17 mouse cellular contexts compared by ENCODE assay signal in the genomic region with DNA sequence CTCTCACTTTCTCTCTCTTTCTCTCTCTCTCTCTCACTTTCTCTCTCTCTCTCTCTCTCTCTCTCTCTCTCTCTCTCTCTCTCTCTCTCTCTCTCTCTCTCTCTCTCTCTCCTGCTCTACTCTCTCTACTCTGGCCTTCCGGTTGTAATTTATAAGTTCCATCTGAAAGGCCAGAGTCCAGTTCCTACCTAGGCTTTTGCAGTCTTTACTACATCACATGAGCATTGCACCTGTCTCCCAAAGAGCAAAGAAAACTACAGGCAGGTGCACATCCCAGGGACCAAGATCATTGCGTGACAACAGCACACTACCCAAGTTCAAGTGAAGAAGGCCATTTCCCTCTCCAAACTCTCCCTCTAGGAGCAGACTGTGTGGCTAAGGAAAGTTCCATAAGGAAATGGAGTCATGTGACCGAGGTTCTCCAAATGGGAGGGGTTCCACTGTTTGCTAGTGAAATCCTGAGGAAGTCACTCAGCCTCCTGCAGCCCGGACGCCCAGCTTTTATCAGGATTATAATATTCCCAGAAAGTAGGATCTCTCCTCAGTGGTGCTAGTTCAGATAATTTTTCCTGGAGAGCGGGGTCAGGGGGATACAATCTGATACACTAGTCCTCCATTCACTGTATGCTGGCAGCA.
DNase-seq lines count a peak whose midpoint lies in the region; ATAC-seq and TF ChIP-seq lines count a peak whose summit lies in the region.
"Had no signal": no experiment of that assay in that cellular context is flagged by ENCODE, and none has a peak within 500 bp of the region (broad histone marks: within the 10 kb centered on the region; RNA-seq: fewer than 3 reads in every experiment).

No protein-coding gene starts in this region.

- no peak overlapping the region for H3K4me3 ChIP-seq in heart, adult 2 months
- H3K4me3 ChIP-seq in heart, embryonic 11.5 days (ENCODE audit: low read depth, low read length), result no peak overlapping the region
- no peak overlapping the region for H3K4me3 ChIP-seq in lung, embryonic 15.5 days
- H3K4me3 ChIP-seq in intestine, embryonic 15.5 days (replicated peaks), result no peak overlapping the region
- no peak overlapping the region for H3K4me3 ChIP-seq in stomach, embryonic 15.5 days (replicated peaks)
- H3K4me3 ChIP-seq: embryonic facial prominence, embryonic 10.5 days; forebrain, embryonic 13.5 days; kidney, embryonic 15.5 days; midbrain, embryonic 13.5 days had no signal

- TF ChIP-seq CTCF in heart, adult 2 months (IDR thresholded peaks at IDR 0.05), result no peak

- DNase-seq in heart, adult 2 months, result no peak
- DNase-seq in lung, postnatal 14 days, result no peak
- no peak for DNase-seq in kidney, adult 8-10 months
- DNase-seq in cerebellum, postnatal 25 days, result no peak
- DNase-seq: gastrocnemius, postnatal 36 days; spleen, adult 18-20 months; thymus, adult 2 months had no signal

- no peaks in the 10 kb centered on the region for H3K9me3 ChIP-seq in heart, embryonic 11.5 days (replicated peaks; ENCODE audit: control insufficient read depth, low read length)
- H3K9me3 ChIP-seq in lung, embryonic 15.5 days, result no peaks in the 10 kb centered on the region
- no peaks in the 10 kb centered on the region for H3K9me3 ChIP-seq in intestine, embryonic 15.5 days
- H3K9me3 ChIP-seq in stomach, embryonic 15.5 days, result no peaks in the 10 kb centered on the region
- H3K9me3 ChIP-seq: embryonic facial prominence, embryonic 10.5 days; forebrain, embryonic 13.5 days; kidney, embryonic 15.5 days; midbrain, embryonic 13.5 days had no signal

- H3K36me3 ChIP-seq in heart, adult 2 months (ENCODE audit: control insufficient read depth, insufficient read depth, low read length), result peaks cover 9% of the 10 kb centered on the region
- H3K36me3 ChIP-seq in heart, embryonic 11.5 days (ENCODE audit: control insufficient read depth, insufficient read depth, low read length), result no peaks in the 10 kb centered on the region
- no peaks in the 10 kb centered on the region for H3K36me3 ChIP-seq in lung, embryonic 15.5 days
- H3K36me3 ChIP-seq in intestine, embryonic 15.5 days, result no peaks in the 10 kb centered on the region
- no peaks in the 10 kb centered on the region for H3K36me3 ChIP-seq in stomach, embryonic 15.5 days
- H3K36me3 ChIP-seq: embryonic facial prominence, embryonic 10.5 days; kidney, embryonic 15.5 days; midbrain, embryonic 13.5 days had no signal

- TF ChIP-seq EP300 in heart, adult 2 months (IDR thresholded peaks at IDR 0.05; ENCODE audit: insufficient read depth, low read depth, low read length), result no peak

- H3K27me3 ChIP-seq in heart, adult 2 months (ENCODE audit: control insufficient read depth, insufficient read depth, low read length), result no peaks in the 10 kb centered on the region
- H3K27me3 ChIP-seq in heart, embryonic 11.5 days (ENCODE audit: control insufficient read depth, insufficient read depth, low read length), result no peaks in the 10 kb centered on the region
- no peaks in the 10 kb centered on the region for H3K27me3 ChIP-seq in lung, embryonic 15.5 days
- no peaks in the 10 kb centered on the region for H3K27me3 ChIP-seq in intestine, embryonic 15.5 days (replicated peaks)
- H3K27me3 ChIP-seq in stomach, embryonic 15.5 days (replicated peaks), result no peaks in the 10 kb centered on the region
- H3K27me3 ChIP-seq: CH12.LX; forebrain, embryonic 13.5 days; kidney, embryonic 15.5 days; midbrain, embryonic 13.5 days had no signal

- TF ChIP-seq POLR2A in heart, adult 2 months (IDR thresholded peaks at IDR 0.05; ENCODE audit: insufficient read depth, low read depth, low read length), result no peak

- H3K79me2 ChIP-seq in heart, adult 2 months (replicated peaks; ENCODE audit: control insufficient read depth, insufficient read depth, low read length), result peaks cover 8% of the 10 kb centered on the region

- peaks cover 18% of the 10 kb centered on the region for H3K4me1 ChIP-seq in heart, adult 2 months (ENCODE audit: control insufficient read depth, insufficient read depth, low read length)
- 0 out of 2 replicates have a peak, but pooled peaks cover 3% of the 10 kb centered on the region for H3K4me1 ChIP-seq in heart, embryonic 11.5 days (ENCODE audit: control insufficient read depth, insufficient read depth, low read length)
- peaks cover 51% of the 10 kb centered on the region for H3K4me1 ChIP-seq in lung, embryonic 15.5 days
- peaks cover 7% of the 10 kb centered on the region; the same call in 1 of the 2 replicates for H3K4me1 ChIP-seq in intestine, embryonic 15.5 days (replicated peaks)
- H3K4me1 ChIP-seq in stomach, embryonic 15.5 days, result peaks cover 15% of the 10 kb centered on the region

- H3K4me2 ChIP-seq in heart, embryonic 11.5 days, result no peak overlapping the region
- H3K4me2 ChIP-seq in lung, embryonic 15.5 days, result no peak overlapping the region
- H3K4me2 ChIP-seq in intestine, embryonic 15.5 days (replicated peaks), result no peak overlapping the region; the same call in 1 of the 2 replicates
- H3K4me2 ChIP-seq in stomach, embryonic 15.5 days, result no peak overlapping the region
- H3K4me2 ChIP-seq: forebrain, embryonic 13.5 days; kidney, embryonic 15.5 days; midbrain, embryonic 13.5 days had no signal

- peak overlapping the region; percentile 74 for H3K27ac ChIP-seq in heart, adult 2 months
- H3K27ac ChIP-seq in heart, embryonic 11.5 days (ENCODE audit: low read depth, low read length), result no peak overlapping the region
- peak overlapping the region; percentile 90 for H3K27ac ChIP-seq in lung, embryonic 15.5 days
- peak overlapping the region; percentile 65 for H3K27ac ChIP-seq in intestine, embryonic 15.5 days
- no peak overlapping the region for H3K27ac ChIP-seq in stomach, embryonic 15.5 days
- H3K27ac ChIP-seq: forebrain, embryonic 13.5 days; kidney, embryonic 15.5 days; liver, embryonic 14.5 days; midbrain, embryonic 13.5 days had no signal

- no peak for ATAC-seq in heart, embryonic 11.5 days (replicated peaks; ENCODE audit: insufficient number of reproducible peaks, low FRiP score, low TSS enrichment)
- no peak for ATAC-seq in lung, embryonic 15.5 days (ENCODE audit: borderline replicate concordance, extremely low read depth, low FRiP score, low TSS enrichment)
- peak; percentile 85 for ATAC-seq in intestine, embryonic 15.5 days
- 0 out of 2 replicates have a peak, but pooled peaks have one; percentile 8 for ATAC-seq in stomach, embryonic 15.5 days (ENCODE audit: insufficient read depth, low FRiP score, low read depth)
- ATAC-seq: forebrain, embryonic 13.5 days; midbrain, embryonic 13.5 days had no signal

- WGBS in heart, adult 2 months, result 60% methylated on average over 6 of the region's 6 CpGs
- WGBS in heart, embryonic 11.5 days (ENCODE audit: insufficient replicate concordance), result 75% methylated on average over 6 of the region's 6 CpGs
- 68% methylated on average over 6 of the region's 6 CpGs for WGBS in lung, embryonic 15.5 days
- 70% methylated on average over 6 of the region's 6 CpGs for WGBS in intestine, embryonic 15.5 days
- WGBS in stomach, embryonic 15.5 days, result 74% methylated on average over 6 of the region's 6 CpGs

- intact Hi-C loops in heart, adult 2 months (cut with DNase I), result loop anchor here (2.0 kb wide), 1 partner anchor 15 kb away; no protein-coding TSS in a partner anchor

- no peak overlapping the region for H3K9ac ChIP-seq in heart, adult 2 months (ENCODE audit: low read depth, low read length)
- H3K9ac ChIP-seq in heart, embryonic 11.5 days (ENCODE audit: low read depth, low read length), result no peak overlapping the region
- H3K9ac ChIP-seq in lung, embryonic 15.5 days, result no peak overlapping the region
- H3K9ac ChIP-seq in intestine, embryonic 15.5 days, result no peak overlapping the region
- no peak overlapping the region for H3K9ac ChIP-seq in stomach, embryonic 15.5 days
- H3K9ac ChIP-seq: forebrain, embryonic 13.5 days; kidney, embryonic 15.5 days; liver, embryonic 14.5 days; midbrain, embryonic 13.5 days had no signal

Comparison
In these comparisons a context has a peak if more than half of its experiments do, and no peak if none do; other contexts are left out.
1. H3K27ac ChIP-seq: peak in heart, adult 2 months (single experiment), lung, embryonic 15.5 days (single experiment) and intestine, embryonic 15.5 days (single experiment); none in heart, embryonic 11.5 days (single experiment) and stomach, embryonic 15.5 days (single experiment).
2. ATAC-seq: peak in intestine, embryonic 15.5 days (single experiment) and stomach, embryonic 15.5 days (single experiment); none in heart, embryonic 11.5 days (single experiment) and lung, embryonic 15.5 days (single experiment).